Mouse (Mus musculus): ENCODE results near the gene Ippk.

Gene Ippk

DNA sequence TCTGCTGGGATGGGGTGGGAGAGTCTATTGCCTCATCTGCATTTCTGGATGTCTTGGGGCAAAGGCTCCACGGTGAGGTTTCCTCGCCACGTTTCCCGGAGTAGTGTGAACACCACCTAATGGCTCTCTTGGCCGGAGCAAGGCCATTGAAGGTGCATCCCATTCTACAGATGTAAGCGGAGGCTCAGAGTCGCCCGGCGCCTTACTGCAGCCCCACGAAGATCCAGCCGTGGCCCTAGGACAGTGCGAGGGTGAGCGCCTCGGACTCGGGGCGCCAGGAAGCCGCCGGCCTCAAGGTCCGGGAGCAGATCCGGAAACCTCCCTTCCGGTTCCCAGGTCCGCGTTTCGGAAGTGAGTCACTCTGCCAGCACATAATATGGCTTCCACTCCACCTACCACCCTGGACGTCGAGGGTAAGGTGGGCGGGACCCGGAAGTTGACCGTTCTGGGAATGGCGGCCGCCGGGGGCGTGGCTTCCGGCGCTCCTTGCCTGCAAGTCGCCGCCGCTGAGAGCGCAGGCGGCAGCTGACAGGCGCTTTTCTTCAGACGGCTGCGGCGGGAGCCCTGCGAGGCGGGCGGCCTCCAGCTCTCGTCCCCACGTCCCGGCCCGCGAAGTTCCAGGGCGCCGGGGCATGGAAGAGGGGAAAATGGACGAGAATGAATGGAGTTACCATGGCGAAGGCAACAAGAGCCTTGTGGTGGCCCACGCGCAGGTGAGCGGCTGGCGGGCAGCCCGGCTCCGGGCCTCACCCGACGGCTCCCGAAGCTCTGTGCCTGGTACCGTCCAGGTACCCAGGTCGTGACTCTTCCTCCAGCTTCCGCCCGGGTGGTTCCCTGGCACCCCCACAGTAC is at the start of gene Ippk:
Ippk (plus strand) TSS at position 496 of the 852 bp plus-strand sequence.
- DNase-seq (ENCODE audit: low read depth, low spot score), result peak; percentile 98

DNA sequence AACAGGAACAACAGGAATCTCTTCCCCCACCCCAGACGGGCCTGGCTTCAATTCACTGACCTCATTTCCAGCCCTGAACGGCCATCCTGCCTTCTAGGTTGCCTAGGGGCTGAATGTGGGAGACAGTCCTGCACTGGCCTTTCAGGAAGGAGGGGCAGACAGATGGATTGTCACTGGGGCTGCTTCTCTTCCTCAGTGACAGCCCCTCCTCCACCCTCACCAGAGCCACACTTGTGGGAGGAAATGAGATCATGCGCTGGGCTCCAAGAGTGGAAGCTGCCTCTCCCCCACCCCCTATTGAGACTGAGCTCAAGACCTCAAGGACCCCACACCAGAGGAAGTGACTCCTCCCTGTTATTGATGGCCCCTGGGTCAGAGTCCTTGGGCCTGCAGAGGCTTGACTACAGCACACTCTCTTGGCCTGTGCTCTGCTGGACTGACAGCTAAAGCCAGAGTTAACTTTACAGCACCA is 49.6 kb upstream of the Ippk start:
- peak; percentile 52 for DNase-seq (ENCODE audit: low read depth, low spot score)

DNA sequence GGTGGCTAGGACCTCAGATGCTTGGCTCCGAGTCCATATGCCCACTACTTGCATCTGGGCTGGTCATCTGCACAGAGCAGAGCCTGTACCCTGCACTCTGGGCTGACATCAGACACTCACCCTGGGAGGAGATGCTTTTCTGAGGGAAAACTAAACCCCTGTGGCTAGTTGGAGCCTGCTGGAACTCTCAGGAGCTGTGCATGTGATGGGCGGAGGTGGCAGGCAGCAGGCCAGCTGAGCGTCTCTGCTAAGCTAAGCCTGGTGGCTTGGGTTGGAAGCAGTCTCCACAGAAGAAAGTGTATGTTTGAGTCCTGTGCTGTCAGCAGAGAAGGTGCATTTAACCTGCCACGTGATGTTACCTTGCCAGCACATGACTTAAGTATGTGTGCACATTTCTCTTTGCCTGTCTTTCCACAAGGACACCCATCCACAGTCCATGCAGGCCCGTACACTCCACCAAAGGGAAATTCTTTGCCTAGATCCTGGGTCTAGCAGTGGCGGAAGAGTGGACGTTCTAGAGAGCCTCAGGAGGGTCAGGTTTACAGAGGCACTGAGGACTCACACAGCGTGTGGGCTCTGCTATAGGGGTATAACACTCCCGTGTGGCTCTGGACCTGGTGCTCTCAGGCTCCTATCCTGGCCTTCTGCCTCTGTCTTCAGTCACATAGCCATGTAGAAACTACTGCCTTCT is 48.5 kb upstream of the Ippk start:
- peak; percentile 65 for DNase-seq (ENCODE audit: low read depth, low spot score)

DNA sequence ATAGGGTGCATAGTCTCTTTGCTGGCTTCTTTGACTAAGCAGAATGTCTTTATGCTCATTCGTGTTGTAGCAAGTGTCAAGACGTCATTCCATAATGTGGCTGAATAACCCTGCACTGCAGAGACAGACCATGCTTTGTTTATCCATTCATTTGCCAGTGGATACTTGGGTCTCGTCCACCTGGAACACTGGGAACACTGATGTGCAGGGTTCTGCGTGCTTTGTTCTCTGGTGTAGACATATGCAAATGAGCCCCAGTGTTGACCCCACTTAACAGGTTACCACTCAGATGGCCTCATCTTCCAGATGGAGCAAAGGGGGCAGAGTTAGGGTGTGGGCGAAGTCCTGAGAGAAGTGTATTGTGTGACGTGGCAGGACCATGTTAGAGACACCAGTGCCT is 46.7 kb upstream of the Ippk start:
- no peak for DNase-seq (ENCODE audit: low read depth, low spot score)

DNA sequence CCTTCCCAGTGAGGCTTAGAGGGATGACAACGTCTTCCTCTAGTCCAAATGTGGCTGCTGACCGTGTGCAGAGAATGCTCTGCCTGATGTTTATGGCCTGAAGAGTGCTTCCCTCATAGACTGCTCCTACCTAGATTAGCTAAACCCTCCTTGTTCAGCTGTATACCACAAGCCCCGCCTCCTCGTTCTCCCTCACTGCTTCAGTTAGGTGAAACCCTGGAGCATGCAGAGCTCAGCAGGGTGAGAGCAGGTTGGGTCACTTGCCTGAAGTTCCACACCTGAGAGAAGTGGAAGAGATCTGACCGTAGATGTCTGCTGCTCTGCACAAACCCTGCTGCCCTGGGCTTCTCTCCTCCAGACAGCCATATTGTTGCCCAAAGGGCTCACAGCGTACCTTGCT is 46.3 kb upstream of the Ippk start:
- no peak for DNase-seq (ENCODE audit: low read depth, low spot score)

DNA sequence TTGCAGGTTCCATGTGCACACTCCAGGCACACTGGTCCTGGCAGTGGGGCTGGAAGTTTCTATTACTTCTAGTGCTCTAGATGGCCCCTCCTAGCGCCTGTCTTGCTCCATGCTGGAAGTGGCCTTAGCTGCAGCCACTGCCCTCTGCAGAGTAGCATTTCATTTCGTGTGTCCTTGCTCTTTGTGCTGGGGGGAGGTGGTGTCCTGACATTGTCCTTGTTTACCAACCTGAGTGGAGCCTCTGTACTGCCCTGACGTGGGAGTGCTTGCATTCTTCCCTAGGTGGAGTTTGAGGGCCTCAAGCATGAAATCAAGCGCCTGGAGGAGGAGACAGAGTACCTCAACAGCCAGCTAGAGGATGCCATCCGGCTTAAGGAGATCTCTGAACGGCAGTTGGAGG is 43.4 kb upstream of the Ippk start:
- DNase-seq (ENCODE audit: low read depth, low spot score), result no peak

DNA sequence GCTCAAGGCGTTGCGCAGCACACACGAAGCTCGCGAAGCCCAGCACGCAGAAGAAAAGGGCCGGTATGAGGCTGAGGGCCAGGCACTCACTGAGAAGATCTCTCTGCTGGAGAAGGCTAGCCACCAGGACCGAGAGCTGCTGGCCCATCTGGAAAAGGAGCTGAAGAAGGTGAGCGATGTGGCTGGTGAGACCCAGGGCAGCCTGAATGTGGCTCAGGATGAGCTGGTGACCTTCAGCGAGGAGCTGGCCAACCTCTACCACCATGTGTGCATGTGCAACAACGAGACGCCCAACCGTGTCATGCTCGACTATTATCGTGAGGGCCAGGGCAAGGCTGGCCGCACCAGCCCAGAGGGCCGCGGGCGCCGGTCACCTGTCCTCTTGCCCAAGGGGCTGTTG is 41.7 kb upstream of the Ippk start:
- no peak for DNase-seq (ENCODE audit: low read depth, low spot score)

DNA sequence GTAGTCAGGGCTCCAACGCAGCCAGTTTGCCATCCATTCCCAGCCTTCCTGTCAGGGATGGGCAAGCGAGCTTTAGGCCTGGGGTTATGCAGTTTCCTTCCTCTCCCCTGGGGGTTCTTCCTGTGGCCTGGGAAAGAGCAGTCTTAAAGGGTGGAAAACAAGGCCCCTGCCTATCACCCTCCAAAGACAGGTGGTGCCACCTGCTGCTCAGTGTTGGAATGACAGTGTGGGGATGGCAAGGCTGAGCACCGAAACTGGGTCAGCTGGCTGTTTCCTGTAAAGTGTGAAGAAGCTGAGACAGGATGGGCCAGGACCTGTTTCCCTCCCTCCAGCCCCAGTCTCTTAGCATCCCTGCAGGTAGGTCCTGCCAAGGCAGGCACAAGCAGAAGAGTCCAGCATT is 39.8 kb upstream of the Ippk start:
- peak; percentile 50 for DNase-seq (ENCODE audit: low read depth, low spot score)

DNA sequence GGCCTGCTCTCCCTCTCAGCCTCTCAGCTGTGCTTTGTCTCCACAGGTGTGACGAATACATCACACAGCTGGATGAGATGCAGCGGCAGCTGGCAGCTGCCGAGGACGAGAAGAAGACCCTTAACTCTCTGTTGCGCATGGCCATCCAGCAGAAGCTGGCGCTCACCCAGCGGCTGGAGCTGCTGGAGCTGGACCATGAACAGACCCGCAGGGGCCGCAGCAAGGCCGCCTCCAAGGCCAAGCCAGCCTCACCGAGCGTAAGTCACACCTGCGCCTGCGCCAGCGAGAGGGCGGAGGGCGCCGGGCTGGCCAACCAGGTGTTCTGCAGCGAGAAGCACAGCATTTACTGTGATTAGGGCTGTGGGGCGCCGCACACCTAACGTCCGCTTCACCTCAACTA is 38.1 kb upstream of the Ippk start:
- DNase-seq (ENCODE audit: low read depth, low spot score), result no peak

DNA sequence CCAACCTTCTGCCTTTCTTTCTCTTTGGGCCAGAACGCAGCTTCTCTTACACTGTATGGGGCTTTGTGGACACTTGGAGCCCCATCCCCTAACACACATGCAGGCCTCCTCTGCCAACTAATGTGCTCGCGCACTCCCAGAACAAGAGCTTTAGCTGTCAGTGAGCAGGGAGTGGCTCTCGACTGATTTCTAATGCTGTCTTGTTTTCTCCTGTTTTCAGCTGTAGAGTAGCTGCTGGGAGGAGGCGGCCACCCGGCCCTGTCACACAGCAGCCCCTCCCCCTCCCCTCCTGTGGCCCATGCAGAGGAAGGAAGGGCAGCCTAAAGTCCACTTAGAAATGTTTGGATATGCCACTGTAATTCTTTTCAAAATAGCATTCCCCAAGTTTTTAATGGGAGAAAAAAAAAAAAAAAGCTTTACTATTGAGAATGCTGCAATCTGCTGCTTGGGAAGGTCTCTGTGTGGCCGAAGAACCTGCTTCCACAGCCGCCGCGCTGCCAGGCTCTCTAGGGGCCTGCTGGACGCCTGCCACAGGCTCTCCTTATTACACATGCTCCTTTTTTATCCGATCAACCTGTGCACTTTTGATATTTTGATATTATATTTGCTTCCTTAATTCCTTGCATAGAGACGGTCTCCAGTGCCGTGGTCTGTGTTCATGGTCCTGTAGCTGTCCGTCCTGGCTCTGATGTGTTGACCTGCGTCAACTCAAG is 36.1 kb upstream of the Ippk start:
- no peak for DNase-seq (ENCODE audit: low read depth, low spot score)

DNA sequence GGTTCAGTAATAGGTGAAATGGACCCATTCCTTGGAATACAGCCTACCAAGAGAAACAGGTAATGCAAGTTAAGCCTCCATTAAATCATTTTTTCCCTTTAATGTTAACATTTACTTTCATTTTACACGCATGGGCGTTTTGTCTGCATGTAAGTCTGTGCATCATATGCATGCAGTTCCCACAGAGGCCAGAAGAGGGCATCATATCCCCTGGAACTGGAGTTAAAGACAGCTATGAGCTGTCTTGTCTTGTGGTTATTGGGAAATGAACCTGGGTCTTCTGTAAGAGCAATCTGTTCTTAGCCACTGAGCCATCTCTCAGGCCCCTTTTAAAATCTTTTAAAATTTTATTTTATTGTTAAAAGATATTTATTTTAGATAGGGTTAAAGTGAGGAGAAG is 29.7 kb upstream of the Ippk start:
- DNase-seq (ENCODE audit: low read depth, low spot score), result no peak

DNA sequence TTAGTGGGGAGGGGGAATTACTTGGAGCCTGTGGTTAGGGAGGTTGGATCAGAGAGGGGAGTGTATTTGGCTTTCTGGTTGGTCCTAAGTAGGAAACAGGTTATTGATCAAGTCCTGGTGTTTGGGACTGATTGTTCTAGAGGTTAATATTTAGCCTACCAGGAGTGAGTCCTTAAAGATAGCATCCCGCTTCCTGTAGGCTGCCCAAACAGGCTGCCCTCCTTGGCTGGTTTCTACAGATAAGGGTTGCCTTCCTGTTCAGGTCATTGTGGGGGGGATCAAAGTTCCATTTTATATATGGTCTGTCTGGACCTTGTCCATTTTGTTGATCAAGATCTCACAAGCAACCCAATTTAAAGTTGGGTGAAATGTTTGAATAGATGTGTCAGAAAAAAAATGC is 27.5 kb upstream of the Ippk start:
- DNase-seq (ENCODE audit: low read depth, low spot score), result no peak

DNA sequence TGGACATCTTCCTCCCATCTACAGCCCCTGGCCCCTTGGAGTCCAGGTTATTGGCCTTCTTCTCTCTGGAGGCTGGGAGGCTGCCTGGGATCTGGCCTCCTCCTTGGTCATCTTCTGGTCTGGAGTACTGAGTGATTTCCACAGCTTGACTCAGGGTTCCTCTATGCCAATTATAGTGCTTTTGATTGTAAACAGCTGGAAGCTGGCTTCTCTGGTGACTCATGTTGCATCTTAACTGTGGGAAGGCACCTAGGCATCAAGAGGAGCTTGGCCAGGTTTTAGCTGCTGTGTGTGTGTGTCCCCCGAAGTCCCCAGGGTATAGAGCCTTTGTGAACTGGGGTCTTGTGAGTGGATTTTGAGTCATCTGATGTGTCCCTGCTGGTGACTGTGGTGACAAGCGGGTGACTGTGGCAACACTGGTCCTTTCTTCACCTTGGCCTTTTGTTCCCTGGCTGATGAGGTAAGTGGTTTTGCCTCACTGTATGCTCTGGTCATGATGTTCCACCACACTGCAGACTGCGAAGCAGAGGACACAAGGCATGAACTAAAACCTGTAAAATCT is 26.1 kb upstream of the Ippk start:
- DNase-seq (ENCODE audit: low read depth, low spot score), result no peak

DNA sequence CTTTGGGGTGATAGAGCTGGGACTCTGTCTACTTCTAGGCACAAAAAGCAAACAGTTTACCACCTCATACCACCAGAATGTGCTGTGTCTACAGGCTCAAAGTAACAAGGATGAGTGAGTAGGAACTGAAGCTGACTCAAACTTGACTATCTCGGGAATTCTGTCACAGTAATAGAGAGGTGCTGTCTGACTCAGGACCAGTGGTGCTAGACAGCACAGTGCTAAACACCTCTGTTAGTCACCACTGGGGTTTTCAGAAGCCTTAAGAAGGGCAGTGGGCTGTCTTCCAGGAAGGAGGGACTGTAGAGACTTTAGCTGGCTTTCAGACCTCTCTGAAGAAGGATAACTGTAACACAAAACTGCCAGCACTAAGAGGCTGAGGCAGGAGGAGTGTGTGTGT is 24.3 kb upstream of the Ippk start:
- DNase-seq (ENCODE audit: low read depth, low spot score), result no peak

DNA sequence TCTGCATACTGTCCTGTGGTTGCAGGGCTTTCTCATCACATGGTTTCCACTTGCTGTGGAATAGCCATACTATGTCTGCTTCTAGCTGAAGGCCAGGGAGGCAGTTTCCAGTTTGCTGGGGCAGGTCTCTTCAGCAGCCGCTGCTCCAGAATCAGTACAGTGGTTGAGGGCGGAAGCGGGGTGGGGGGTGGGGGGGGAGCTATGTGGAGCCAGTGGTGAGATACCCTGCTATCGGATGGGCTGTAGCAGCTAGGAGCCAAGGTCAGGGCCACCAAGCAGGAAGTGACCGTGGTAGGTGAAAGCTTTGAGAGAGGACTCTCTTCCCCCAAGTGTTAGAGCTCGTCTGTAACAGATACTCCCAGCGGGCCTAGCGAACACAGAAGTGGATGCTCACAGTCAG is 22.9 kb upstream of the Ippk start:
- DNase-seq (ENCODE audit: low read depth, low spot score), result no peak

DNA sequence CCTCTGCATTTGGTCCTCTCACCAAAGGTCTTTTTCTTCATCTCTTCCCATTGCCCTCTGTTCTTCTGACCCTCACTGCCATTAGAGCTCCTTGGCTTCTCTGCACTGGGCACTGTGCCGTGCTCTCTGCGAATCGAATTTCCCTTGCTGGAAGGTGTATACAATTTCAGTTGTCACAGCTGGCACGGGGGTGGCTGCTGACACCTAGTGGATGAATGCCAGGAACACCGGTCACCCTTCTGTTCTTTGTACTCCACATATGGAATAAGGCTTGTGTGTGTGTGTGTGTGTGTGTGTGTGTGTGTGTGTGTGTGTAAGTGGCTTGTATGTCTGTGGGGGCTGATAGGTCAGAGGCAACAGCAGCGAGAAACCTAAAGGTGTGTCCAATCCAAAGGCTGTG is 20.9 kb upstream of the Ippk start:
- DNase-seq (ENCODE audit: low read depth, low spot score), result no peak

DNA sequence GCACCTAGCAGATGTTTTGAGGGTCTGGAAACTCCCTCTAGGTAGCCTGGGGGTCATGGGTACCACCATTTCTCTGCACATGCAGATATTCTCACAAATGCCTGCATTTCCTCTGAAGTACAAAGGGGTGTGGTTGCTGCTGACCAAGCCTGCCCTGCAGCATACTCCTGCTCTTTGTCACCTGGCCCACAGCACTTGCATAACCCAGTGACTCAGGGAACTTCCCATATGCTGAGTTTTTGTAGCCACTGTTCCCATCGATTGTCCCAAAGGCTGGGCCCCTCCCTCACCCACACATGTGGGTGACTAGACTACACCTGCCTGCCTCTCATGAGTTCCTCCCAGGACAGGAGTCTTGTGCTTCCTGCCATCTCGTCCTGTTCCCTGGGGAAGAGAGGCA is 18.4 kb upstream of the Ippk start:
- no peak for DNase-seq (ENCODE audit: low read depth, low spot score)

DNA sequence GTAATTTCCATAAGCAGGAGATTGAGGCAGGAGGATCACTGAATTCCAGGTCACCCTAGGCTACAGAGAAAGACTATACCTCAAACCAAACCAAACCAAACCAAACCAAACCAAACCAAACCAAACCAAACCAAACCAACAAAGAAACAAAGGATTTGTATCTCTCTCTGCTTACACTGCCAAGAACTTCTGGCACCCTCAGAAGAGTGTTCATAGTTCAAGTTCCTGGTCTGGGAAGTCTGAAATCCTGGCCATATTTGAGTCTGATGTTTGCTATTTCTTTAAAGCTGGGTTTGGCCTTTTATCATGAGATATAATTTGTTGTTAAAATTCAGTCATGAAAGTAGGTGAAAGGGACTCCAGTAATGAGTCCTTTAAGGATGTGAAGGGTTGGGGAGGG is 13.3 kb upstream of the Ippk start:
- no peak for DNase-seq (ENCODE audit: low read depth, low spot score)

DNA sequence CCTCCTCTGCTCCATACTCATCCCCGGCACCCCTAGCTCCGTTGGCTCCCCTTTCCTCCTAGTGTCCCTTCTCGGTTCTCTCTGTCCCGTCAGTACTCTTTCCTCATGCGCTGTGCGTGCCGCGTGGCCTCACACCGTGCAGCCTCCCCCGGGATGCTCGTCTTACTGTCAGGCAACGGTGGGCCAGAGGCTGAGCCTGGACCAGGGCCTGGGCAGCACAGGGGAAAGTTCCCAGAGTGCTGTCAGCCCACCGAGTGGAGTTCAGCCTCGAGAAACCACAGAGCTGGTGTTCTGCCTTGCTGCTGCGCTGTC is 513 bp downstream of the Ippk start:
- no peak for DNase-seq (ENCODE audit: low read depth, low spot score)

DNA sequence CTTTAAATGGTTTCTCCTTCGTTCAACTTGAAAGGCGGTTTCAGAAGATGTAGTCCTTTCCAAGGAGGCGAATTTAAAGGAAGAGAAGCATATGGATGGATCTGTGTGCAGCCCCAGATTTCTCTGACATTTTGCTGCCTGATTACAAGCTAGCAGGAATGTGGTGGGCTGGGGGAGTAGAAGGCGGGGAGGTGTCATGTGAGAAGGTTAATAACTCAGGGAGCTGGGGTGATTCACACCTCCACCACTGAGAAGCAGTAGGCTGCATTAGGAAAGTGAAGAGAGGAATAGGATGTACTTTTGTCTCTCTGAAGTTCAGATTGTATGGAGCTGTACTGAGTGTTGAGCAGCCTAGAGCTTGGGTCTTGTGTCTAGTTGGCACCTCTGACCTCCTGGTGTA is 910 bp downstream of the Ippk start:
- no peak for DNase-seq (ENCODE audit: low read depth, low spot score)

DNA sequence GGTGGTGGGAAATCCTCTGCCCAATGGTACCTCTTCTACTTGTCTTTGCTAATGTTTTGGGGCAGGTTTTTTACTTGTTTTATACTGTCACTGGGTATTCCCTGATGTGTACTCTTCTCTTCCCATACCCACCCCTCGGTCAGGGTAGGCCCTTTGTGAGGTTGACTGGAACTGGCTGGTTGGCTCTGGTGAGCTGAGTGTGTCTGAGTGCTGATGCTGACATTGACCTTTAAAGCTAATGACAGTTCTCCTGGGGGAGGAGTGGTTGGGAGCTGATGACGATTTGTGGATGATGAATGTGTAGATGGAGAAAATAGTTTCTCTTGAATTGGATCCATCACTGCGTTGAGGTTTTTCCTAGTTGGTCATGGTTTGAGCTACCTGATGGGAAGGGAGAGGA is 5.7 kb downstream of the Ippk start:
- no peak for DNase-seq (ENCODE audit: low read depth, low spot score)

DNA sequence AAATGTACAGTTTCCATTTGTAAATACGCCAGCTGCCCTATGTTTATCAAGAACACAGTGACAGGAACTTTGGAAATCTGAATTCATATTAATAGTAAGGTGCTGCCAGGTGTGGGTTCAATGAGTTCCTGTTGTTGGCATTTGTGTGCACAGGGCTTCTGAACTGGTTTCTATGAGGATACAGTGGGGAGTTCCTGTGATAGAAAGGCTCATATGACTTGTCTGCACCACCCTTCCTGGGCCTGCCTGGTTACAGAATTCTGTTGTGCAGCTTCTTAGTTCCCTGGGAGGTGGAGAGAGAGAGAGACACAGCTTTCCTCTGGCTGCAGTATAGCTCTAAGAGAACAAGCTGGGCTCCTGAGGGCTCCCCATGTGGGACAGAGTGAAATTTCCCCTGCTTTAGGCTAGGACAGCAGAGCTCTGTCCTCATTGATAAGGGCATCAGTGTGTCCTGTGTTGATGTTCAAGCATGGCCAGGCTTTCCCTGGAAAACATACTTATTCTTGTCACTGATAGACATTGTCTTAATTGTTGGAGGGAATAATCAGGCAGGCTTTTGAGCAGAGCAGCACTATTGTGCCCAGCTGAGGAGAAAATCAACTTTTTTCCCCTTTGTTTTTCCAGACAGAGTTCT is 7.1 kb downstream of the Ippk start:
- no peak for DNase-seq (ENCODE audit: low read depth, low spot score)
